In the genomic region with DNA sequence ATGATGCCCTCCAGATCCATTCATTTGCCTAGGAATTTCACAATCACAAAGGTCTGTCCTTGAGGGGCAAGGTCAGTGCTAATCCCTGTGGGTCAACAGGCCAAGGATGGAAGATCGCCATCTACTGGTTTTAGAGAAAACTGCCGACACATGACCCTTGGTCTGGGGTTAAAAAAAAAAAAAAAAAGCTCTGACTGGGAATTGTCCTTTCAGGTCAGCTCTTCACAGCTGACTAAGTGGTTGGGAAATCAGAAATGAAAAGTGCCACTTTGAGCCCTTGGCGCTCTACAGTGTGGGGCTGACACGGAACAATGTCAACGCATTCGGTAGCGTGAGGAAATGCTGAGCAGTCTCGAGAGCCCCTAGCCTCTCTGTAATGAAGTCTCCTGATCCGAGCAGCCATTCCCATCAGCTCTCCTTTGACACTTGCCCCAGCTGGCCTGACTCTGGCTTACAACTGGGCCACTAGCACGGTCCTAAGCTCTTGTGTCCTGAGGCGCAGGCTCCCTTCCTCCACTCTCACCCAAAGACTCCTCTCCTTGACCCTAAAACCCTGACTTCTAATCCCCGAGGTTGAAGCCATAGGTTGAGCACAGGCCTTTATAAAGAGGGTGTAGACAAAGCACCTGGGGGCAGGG, we compare ENCODE assay signal across 9 mouse cellular contexts.
DNase-seq lines count a peak whose midpoint lies in the region; ATAC-seq and TF ChIP-seq lines count a peak whose summit lies in the region.
"Had no signal": no experiment of that assay in that cellular context is flagged by ENCODE, and none has a peak within 500 bp of the region (broad histone marks: within the 10 kb centered on the region; RNA-seq: fewer than 3 reads in every experiment).

No protein-coding gene starts in this region.

- no peak overlapping the region for H3K4me2 ChIP-seq in hindbrain, postnatal 0 days (ENCODE audit: low read depth, low read length)
- no peak overlapping the region for H3K4me2 ChIP-seq in midbrain, embryonic 13.5 days (replicated peaks)
- H3K4me2 ChIP-seq: embryonic facial prominence, embryonic 13.5 days had no signal

- H3K9ac ChIP-seq in hindbrain, postnatal 0 days (replicated peaks; ENCODE audit: low read length) = no peak overlapping the region
- no peak overlapping the region for H3K9ac ChIP-seq in midbrain, embryonic 13.5 days (replicated peaks)
- H3K9ac ChIP-seq: embryonic facial prominence, embryonic 13.5 days had no signal

- no peak overlapping the region for H3K4me3 ChIP-seq in bone marrow, adult 2 months (replicated peaks; ENCODE audit: control insufficient read depth, low read depth, low read length)
- no peak overlapping the region for H3K4me3 ChIP-seq in hindbrain, postnatal 0 days (ENCODE audit: low read length)
- no peak overlapping the region for H3K4me3 ChIP-seq in midbrain, embryonic 13.5 days (replicated peaks)
- H3K4me3 ChIP-seq: embryonic facial prominence, embryonic 13.5 days had no signal

- no peak overlapping the region for H3K27ac ChIP-seq in bone marrow, adult 2 months (ENCODE audit: control insufficient read depth, insufficient read depth, low read depth, low read length, poor library complexity)
- no peak overlapping the region for H3K27ac ChIP-seq in hindbrain, postnatal 0 days
- no peak overlapping the region for H3K27ac ChIP-seq in midbrain, embryonic 13.5 days
- H3K27ac ChIP-seq: embryonic facial prominence, embryonic 13.5 days had no signal

- 57% methylated on average over 12 of the region's 12 CpGs for WGBS in bone marrow, adult 2 months
- WGBS in hindbrain, postnatal 0 days = 43% methylated on average over 12 of the region's 12 CpGs
- WGBS in midbrain, embryonic 13.5 days = 31% methylated on average over 12 of the region's 12 CpGs

- H3K9me3 ChIP-seq in hindbrain, postnatal 0 days (ENCODE audit: low read length) = no peaks in the 10 kb centered on the region
- no peaks in the 10 kb centered on the region for H3K9me3 ChIP-seq in midbrain, embryonic 13.5 days
- H3K9me3 ChIP-seq: embryonic facial prominence, embryonic 13.5 days had no signal

- no peaks in the 10 kb centered on the region for H3K27me3 ChIP-seq in hindbrain, postnatal 0 days (ENCODE audit: insufficient read depth, low read length)
- no peaks in the 10 kb centered on the region for H3K27me3 ChIP-seq in midbrain, embryonic 13.5 days
- H3K27me3 ChIP-seq: embryonic facial prominence, embryonic 13.5 days had no signal

- peak; percentile 62 for DNase-seq in kidney, adult 9 months
- no peak for DNase-seq in kidney, adult 18-20 months
- DNase-seq in hindbrain, postnatal 0 days (ENCODE audit: low spot score) = no peak
- DNase-seq in left cerebral cortex, adult 11 months (ENCODE audit: low spot score) = no peak
- DNase-seq in urinary bladder, postnatal 14 days (ENCODE audit: low spot score) = no peak
- no peak for DNase-seq in urinary bladder, postnatal 10 days (ENCODE audit: low spot score)

- TF ChIP-seq CTCF in bone marrow, adult 2 months (IDR thresholded peaks at IDR 0.05; ENCODE audit: control insufficient read depth, insufficient read depth, low read length) = peak; percentile 36; the same call in 1 of the 2 replicates
- peak; percentile 49 for TF ChIP-seq CTCF in hindbrain, postnatal 0 days (IDR thresholded peaks at IDR 0.05; ENCODE audit: low read depth)

- no peak for TF ChIP-seq POLR2A in bone marrow, adult 2 months (IDR thresholded peaks at IDR 0.05; ENCODE audit: borderline replicate concordance, control insufficient read depth, low read depth, low read length)

- no peak; the same call in 1 of the 2 replicates for ATAC-seq in hindbrain, postnatal 0 days
- 0 out of 2 replicates have a peak, but pooled peaks have one; percentile 27 for ATAC-seq in midbrain, embryonic 13.5 days

- H3K36me3 ChIP-seq in hindbrain, postnatal 0 days (ENCODE audit: insufficient read depth, low read length) = no peaks in the 10 kb centered on the region
- no peaks in the 10 kb centered on the region for H3K36me3 ChIP-seq in midbrain, embryonic 13.5 days
- H3K36me3 ChIP-seq: embryonic facial prominence, embryonic 13.5 days had no signal

- H3K4me1 ChIP-seq in bone marrow, adult 2 months (ENCODE audit: control insufficient read depth, insufficient read depth, low read length) = no peaks in the 10 kb centered on the region
- H3K4me1 ChIP-seq in hindbrain, postnatal 0 days (ENCODE audit: insufficient read depth, low read length) = peaks cover 17% of the 10 kb centered on the region; the same call in 1 of the 2 replicates
- H3K4me1 ChIP-seq in midbrain, embryonic 13.5 days (replicated peaks) = peaks cover 20% of the 10 kb centered on the region
